Mouse (Mus musculus) layer of hippocampus, postnatal 36 days (tissue): ENCODE data around the gene Prl2c3. TPM values are rescaled to one million over a fixed set of nuclear protein-coding genes. Genes with fewer than 3 reads are reported as not detected.
"Not testable (repeated sequence)": the region's sequence is repeated elsewhere in the genome, so short reads cannot be mapped to it uniquely, and the experiment has no call there.

Experiments used
- DNase-seq, 2 experiments: peaks; one replicate each; pipeline ENCODE4 v3.0.0; 2022
- total RNA-seq, 2 experiments: library from RNA; stranded (reverse); gene quantifications; 2 replicates each; pipeline ENCODE4 v1.2.3; 2021

The Prl2c3 gene
- total RNA-seq = not detected

- not testable (repeated sequence) for DNase-seq
Measured at GRCm38 (mm10) chr13:12799979-12800378, at the start of gene Prl2c3. Gene Prl2c3, minus strand, starts transcription at chr13:12800079.

GRCm38 (mm10) chr13:12848254-12848653 lies 48.4 kb upstream of the Prl2c3 start:
- DNase-seq = not testable (repeated sequence)

GRCm38 (mm10) chr13:12844701-12845100 lies 44.8 kb upstream of the Prl2c3 start:
- not testable (repeated sequence) for DNase-seq

GRCm38 (mm10) chr13:12837546-12837945 lies 37.7 kb upstream of the Prl2c3 start:
- DNase-seq = not testable (repeated sequence)

GRCm38 (mm10) chr13:12831769-12832168 lies 31.9 kb upstream of the Prl2c3 start:
- no peak for DNase-seq

- DNase-seq = no peak
Measured at GRCm38 (mm10) chr13:12829031-12829430, 29.2 kb upstream of the Prl2c3 start.

GRCm38 (mm10) chr13:12824500-12825176 lies 24.8 kb upstream of the Prl2c3 start:
- DNase-seq = not testable (repeated sequence)

GRCm38 (mm10) chr13:12813734-12814424 lies 14.0 kb upstream of the Prl2c3 start:
- DNase-seq = not testable (repeated sequence)

- DNase-seq = no peak
Measured at GRCm38 (mm10) chr13:12809591-12809990, 9.7 kb upstream of the Prl2c3 start.

GRCm38 (mm10) chr13:12808793-12809512 lies 9.1 kb upstream of the Prl2c3 start:
- DNase-seq = not testable (repeated sequence)

- DNase-seq = not testable (repeated sequence)
Measured at GRCm38 (mm10) chr13:12806496-12806895, 6.6 kb upstream of the Prl2c3 start.

- not testable (repeated sequence) for DNase-seq
Measured at GRCm38 (mm10) chr13:12769442-12770091, 30.3 kb downstream of the Prl2c3 start.

Other genes starting within 250 kb of the Prl2c3 start
- 10 to 100 TPM; 15.8 to 18.5 TPM for gene Ero1lb, start 234.2 kb downstream of the Prl2c3 start, total RNA-seq
- not detected for gene Prl2c2, start 205.3 kb upstream of the Prl2c3 start, total RNA-seq